Mouse (Mus musculus): ENCODE measurements around the gene Kcnj1. TPM values are rescaled to one million over a fixed set of nuclear protein-coding genes. Genes with fewer than 3 reads are reported as not detected.

Kcnj1 gene
- polyA plus RNA-seq (2012; fragmentation: generic; extraction: Trizol): not detected

DNA sequence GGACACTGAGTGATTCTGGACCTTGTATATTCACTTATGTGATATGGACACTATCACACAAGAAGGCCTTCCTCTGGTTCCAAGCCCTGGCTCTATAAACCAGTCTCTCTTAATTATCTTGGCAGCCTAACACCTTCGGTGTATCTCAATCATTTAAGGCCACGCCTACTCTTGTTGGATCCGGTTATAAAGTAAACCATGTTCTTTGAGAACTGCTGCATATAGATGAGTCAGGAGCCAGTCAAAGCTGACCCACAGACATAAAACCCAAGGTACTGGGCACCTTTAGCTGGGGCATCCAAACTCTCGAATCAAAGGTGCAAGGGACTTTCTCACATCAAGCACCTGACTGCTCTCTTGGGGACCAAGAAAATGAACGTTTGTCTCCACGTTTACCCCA lies at the start of gene Kcnj1:
Gene Kcnj1 (plus strand): TSS at position 292 of the 400 bp plus-strand sequence.
- no peak within 1 kb of the TSS for H3K4me2 ChIP-seq (ENCODE audit: low read depth)
- H3K4me3 ChIP-seq: no peak within 1 kb of the TSS
- no peak for TF ChIP-seq TCF12 (IDR thresholded peaks at IDR 0.05; ENCODE audit: insufficient read depth, poor library complexity, severe bottlenecking)
- no peak for TF ChIP-seq POLR2AphosphoS2 (IDR thresholded peaks at IDR 0.05; ENCODE audit: insufficient read length, low read depth)
- TF ChIP-seq SRF (IDR thresholded peaks at IDR 0.05; ENCODE audit: control insufficient read depth, insufficient read length, low read depth): no peak
- no peak for TF ChIP-seq REST (IDR thresholded peaks at IDR 0.05; ENCODE audit: insufficient read depth, insufficient read length)
- no peaks in the 10 kb centered on the region for H3K79me2 ChIP-seq (ENCODE audit: control insufficient read depth, insufficient read depth)
- no peaks in the 10 kb centered on the region for H3K36me3 ChIP-seq (ENCODE audit: control insufficient read depth, insufficient read depth)
- H3K27me3 ChIP-seq (ENCODE audit: control insufficient read depth, insufficient read depth, insufficient read length): peaks cover 9% of the 10 kb centered on the region
- no peak within 1 kb of the TSS for H3ac ChIP-seq (ENCODE audit: control insufficient read depth, insufficient read length)

GRCm38 (mm10) chr9:32323610-32324009 lies 48.7 kb upstream of the Kcnj1 start:
- TF ChIP-seq CEBPB (IDR thresholded peaks at IDR 0.05; ENCODE audit: insufficient read depth, poor library complexity, severe bottlenecking) (no peak), POLR2A (IDR thresholded peaks at IDR 0.05; ENCODE audit: insufficient read length, low read depth) (no peak), MYOD1 (IDR thresholded peaks at IDR 0.05; ENCODE audit: control insufficient read depth in 1 of 3, insufficient read length in 2 of 3, low read depth in 2 of 3) (no peak), TCF3 (IDR thresholded peaks at IDR 0.05; ENCODE audit: insufficient read length, low read depth) (no peak), REST (IDR thresholded peaks at IDR 0.05; ENCODE audit: insufficient read depth, insufficient read length) (no peak), TCF12 (IDR thresholded peaks at IDR 0.05; ENCODE audit: insufficient read depth, poor library complexity, severe bottlenecking) (no peak), MAX (IDR thresholded peaks at IDR 0.05; ENCODE audit: low read depth) (no peak), E2F4 (IDR thresholded peaks at IDR 0.05; ENCODE audit: insufficient read depth) (no peak), POLR2AphosphoS2 (IDR thresholded peaks at IDR 0.05; ENCODE audit: insufficient read length, low read depth) (no peak), MYOG (IDR thresholded peaks at IDR 0.05; ENCODE audit: control insufficient read depth in 1 of 3, insufficient read depth in 1 of 3, insufficient read length in 2 of 3, low read depth in 2 of 3) (no peak)
- Histone ChIP-seq H3K4me3 (no peak overlapping the region), H3K4me2 (ENCODE audit: low read depth) (no peak overlapping the region), H3ac (ENCODE audit: control insufficient read depth, insufficient read length) (no peak overlapping the region), H3K36me3 (ENCODE audit: control insufficient read depth, insufficient read depth) (no peaks in the 10 kb centered on the region), H3K79me2 (ENCODE audit: control insufficient read depth, insufficient read depth) (no peaks in the 10 kb centered on the region), H3K27me3 (ENCODE audit: control insufficient read depth, insufficient read depth, insufficient read length) (peaks cover 5% of the 10 kb centered on the region)

- H3K27me3 ChIP-seq (ENCODE audit: control insufficient read depth, insufficient read depth, insufficient read length): no peaks in the 10 kb centered on the region
- no peaks in the 10 kb centered on the region for H3K36me3 ChIP-seq (ENCODE audit: control insufficient read depth, insufficient read depth)
- H3K4me3 ChIP-seq: no peak overlapping the region
- no peak for TF ChIP-seq MYOG (IDR thresholded peaks at IDR 0.05; ENCODE audit: control insufficient read depth in 1 of 3, insufficient read depth in 1 of 3, insufficient read length in 2 of 3, low read depth in 2 of 3)
- TF ChIP-seq REST (IDR thresholded peaks at IDR 0.05; ENCODE audit: insufficient read depth, insufficient read length): no peak
- TF ChIP-seq CEBPB (IDR thresholded peaks at IDR 0.05; ENCODE audit: insufficient read depth, poor library complexity, severe bottlenecking): no peak
- TF ChIP-seq MYOD1 (IDR thresholded peaks at IDR 0.05; ENCODE audit: control insufficient read depth in 1 of 3, insufficient read length in 2 of 3, low read depth in 2 of 3): no peak
- TF ChIP-seq MAX (IDR thresholded peaks at IDR 0.05; ENCODE audit: low read depth): no peak
- TF ChIP-seq USF1 (IDR thresholded peaks at IDR 0.05; ENCODE audit: low read depth): no peak
- TF ChIP-seq POLR2AphosphoS2 (IDR thresholded peaks at IDR 0.05; ENCODE audit: insufficient read length, low read depth): no peak
- no peak for TF ChIP-seq TCF12 (IDR thresholded peaks at IDR 0.05; ENCODE audit: insufficient read depth, poor library complexity, severe bottlenecking)
- TF ChIP-seq TCF3 (IDR thresholded peaks at IDR 0.05; ENCODE audit: insufficient read length, low read depth): no peak
- no peak for TF ChIP-seq POLR2A (IDR thresholded peaks at IDR 0.05; ENCODE audit: insufficient read length, low read depth)
- no peak for TF ChIP-seq E2F4 (IDR thresholded peaks at IDR 0.05; ENCODE audit: insufficient read depth)
- TF ChIP-seq SRF (IDR thresholded peaks at IDR 0.05; ENCODE audit: control insufficient read depth, insufficient read length, low read depth): no peak
- H3ac ChIP-seq (ENCODE audit: control insufficient read depth, insufficient read length): no peak overlapping the region
- H3K4me2 ChIP-seq (ENCODE audit: low read depth): no peak overlapping the region
- H3K79me2 ChIP-seq (ENCODE audit: control insufficient read depth, insufficient read depth): no peaks in the 10 kb centered on the region
Observed at GRCm38 (mm10) chr9:32328777-32329176, 43.5 kb upstream of the Kcnj1 start.

DNA sequence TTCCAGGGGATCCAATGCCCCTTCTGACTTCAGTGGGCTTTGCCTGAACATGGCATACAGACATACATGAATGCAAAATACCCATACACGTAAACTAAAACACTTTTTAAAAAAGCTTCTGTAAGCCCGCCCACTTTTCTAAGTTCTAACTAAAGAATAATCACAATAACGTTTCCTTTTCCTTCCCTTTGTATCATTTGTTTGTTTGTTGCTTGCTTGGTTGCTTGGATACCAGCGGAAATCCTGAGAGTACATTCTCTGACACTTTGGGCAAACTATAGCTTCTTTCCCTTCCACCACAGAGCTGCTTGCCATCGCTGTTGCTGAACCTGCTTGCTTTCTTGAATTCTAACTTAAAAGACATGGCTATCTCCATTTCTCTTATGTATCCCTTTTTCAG lies 41.1 kb upstream of the Kcnj1 start:
- Histone ChIP-seq H3K27me3 (ENCODE audit: control insufficient read depth, insufficient read depth, insufficient read length) (peaks cover 8% of the 10 kb centered on the region), H3K4me3 (no peak overlapping the region), H3K79me2 (ENCODE audit: control insufficient read depth, insufficient read depth) (no peaks in the 10 kb centered on the region), H3K4me2 (ENCODE audit: low read depth) (no peak overlapping the region), H3ac (ENCODE audit: control insufficient read depth, insufficient read length) (no peak overlapping the region), H3K36me3 (ENCODE audit: control insufficient read depth, insufficient read depth) (no peaks in the 10 kb centered on the region)
- TF ChIP-seq SRF (IDR thresholded peaks at IDR 0.05; ENCODE audit: control insufficient read depth, insufficient read length, low read depth) (no peak), USF1 (IDR thresholded peaks at IDR 0.05; ENCODE audit: low read depth) (no peak), MYOG (IDR thresholded peaks at IDR 0.05; ENCODE audit: control insufficient read depth in 1 of 3, insufficient read depth in 1 of 3, insufficient read length in 2 of 3, low read depth in 2 of 3) (no peak), TCF12 (IDR thresholded peaks at IDR 0.05; ENCODE audit: insufficient read depth, poor library complexity, severe bottlenecking) (no peak), MAX (IDR thresholded peaks at IDR 0.05; ENCODE audit: low read depth) (no peak), POLR2A (IDR thresholded peaks at IDR 0.05; ENCODE audit: insufficient read length, low read depth) (no peak), CEBPB (IDR thresholded peaks at IDR 0.05; ENCODE audit: insufficient read depth, poor library complexity, severe bottlenecking) (no peak), E2F4 (IDR thresholded peaks at IDR 0.05; ENCODE audit: insufficient read depth) (no peak), TCF3 (IDR thresholded peaks at IDR 0.05; ENCODE audit: insufficient read length, low read depth) (no peak), POLR2AphosphoS2 (IDR thresholded peaks at IDR 0.05; ENCODE audit: insufficient read length, low read depth) (no peak), MYOD1 (IDR thresholded peaks at IDR 0.05; ENCODE audit: control insufficient read depth in 1 of 3, insufficient read length in 2 of 3, low read depth in 2 of 3) (no peak), REST (IDR thresholded peaks at IDR 0.05; ENCODE audit: insufficient read depth, insufficient read length) (no peak)

All from myocyte (in vitro differentiated cells).